Mouse (Mus musculus) stomach, embryonic 16.5 days (tissue): ENCODE results near the gene Olfr424. TPM values are rescaled to one million over a fixed set of nuclear protein-coding genes. Genes with fewer than 3 reads are reported as not detected.

Experiments
- polyA plus RNA-seq: library from polyadenylated mRNA; unstranded; fragments of >200 nt; fragmentation: Nextera tagmentation; extraction: Ambion mirVana; gene quantifications from 2 replicates; pipeline ENCODE4 v1.2.1, GENCODE M21; 2015

Olfr424 gene
- polyA plus RNA-seq, 1 experiment from 2014 or later: not detected

Other genes starting within 250 kb of the Olfr424 start
- 1.1 and 1.5 TPM in 2 replicates for gene Ifi211, start 218.5 kb upstream of the Olfr424 start, polyA plus RNA-seq
- gene Mndal, start 189.0 kb upstream of the Olfr424 start, polyA plus RNA-seq: 4.8 and 5.4 TPM in 2 replicates
- gene Ifi203, start 188.8 kb upstream of the Olfr424 start, polyA plus RNA-seq: 1.8 and 1.9 TPM in 2 replicates
- 2.2 and 2.3 TPM in 2 replicates for gene Ifi202b, start 148.8 kb upstream of the Olfr424 start, polyA plus RNA-seq
- 0.44 and 0.81 TPM in 2 replicates for gene Ifi205, start 99.7 kb upstream of the Olfr424 start, polyA plus RNA-seq
- gene Olfr433, start 90.8 kb upstream of the Olfr424 start, polyA plus RNA-seq: 0.04 TPM in 1 of 2 replicates, not detected in the other
- gene Olfr432, start 82.3 kb upstream of the Olfr424 start, polyA plus RNA-seq: not detected in 2 replicates
- gene Olfr430, start 64.9 kb upstream of the Olfr424 start, polyA plus RNA-seq: not detected in 2 replicates
- not detected in 2 replicates for gene Olfr429, start 47.2 kb upstream of the Olfr424 start, polyA plus RNA-seq
- gene Olfr427, start 34.6 kb upstream of the Olfr424 start, polyA plus RNA-seq: not detected in 2 replicates
- gene Olfr231, start 10.4 kb upstream of the Olfr424 start, polyA plus RNA-seq: not detected in 2 replicates
- gene Olfr420, start 24.1 kb downstream of the Olfr424 start, polyA plus RNA-seq: not detected in 2 replicates
- gene Spta1, start 41.3 kb downstream of the Olfr424 start, polyA plus RNA-seq: 1.5 and 2.4 TPM in 2 replicates
- not detected in 2 replicates for gene Olfr419, start 120.5 kb downstream of the Olfr424 start, polyA plus RNA-seq
- gene Mptx1, start 199.0 kb downstream of the Olfr424 start, polyA plus RNA-seq: 0.50 and 1.3 TPM in 2 replicates
- not detected in 2 replicates for gene Olfr417, start 233.6 kb downstream of the Olfr424 start, polyA plus RNA-seq